Mouse (Mus musculus): Measurements from ENCODE around the gene Zdhhc18. TPM values are rescaled to one million over a fixed set of nuclear protein-coding genes. Genes with fewer than 3 reads are reported as not detected.

Zdhhc18 gene
- polyA plus RNA-seq, 1 experiment: 53.7 TPM

GRCm38 (mm10) chr4:133675594-133676016, 25.7 kb upstream of the Zdhhc18 start:
- TF ChIP-seq FLI1 (IDR thresholded peaks at IDR 0.05; ENCODE audit: low read length): no peak
- TF ChIP-seq GATA1 (IDR thresholded peaks at IDR 0.05; ENCODE audit: borderline replicate concordance, low read length): no peak
- peaks cover 32% of the 10 kb centered on the region for H3K36me3 ChIP-seq (replicated peaks; ENCODE audit: low read length)
- peaks cover 3% of the 10 kb centered on the region for H3K27me3 ChIP-seq (replicated peaks)
- H3K4me3 ChIP-seq (replicated peaks): no peak overlapping the region
- peaks cover 56% of the 10 kb centered on the region for H3K4me1 ChIP-seq
- no peaks in the 10 kb centered on the region; the same call in 1 of the 2 replicates for H3K9me3 ChIP-seq

- peak overlapping the region; percentile 99 for H3K4me3 ChIP-seq (replicated peaks)
- peaks cover 3% of the 10 kb centered on the region for H3K27me3 ChIP-seq (replicated peaks)
- H3K4me1 ChIP-seq: peaks cover 64% of the 10 kb centered on the region
- H3K36me3 ChIP-seq (replicated peaks; ENCODE audit: low read length): peaks cover 25% of the 10 kb centered on the region
- H3K9me3 ChIP-seq: no peaks in the 10 kb centered on the region; the same call in 1 of the 2 replicates
- TF ChIP-seq GATA1 (IDR thresholded peaks at IDR 0.05; ENCODE audit: borderline replicate concordance, low read length) (no peak), FLI1 (IDR thresholded peaks at IDR 0.05; ENCODE audit: low read length) (no peak)
These were observed 24.4 kb upstream of the Zdhhc18 start for GRCm38 (mm10) chr4:133674331-133674695.

GRCm38 (mm10) chr4:133673666-133674330, 23.8 kb upstream of the Zdhhc18 start:
- H3K4me1 ChIP-seq: peaks cover 69% of the 10 kb centered on the region
- peaks cover 28% of the 10 kb centered on the region for H3K36me3 ChIP-seq (replicated peaks; ENCODE audit: low read length)
- no peak for TF ChIP-seq FLI1 (IDR thresholded peaks at IDR 0.05; ENCODE audit: low read length)
- TF ChIP-seq GATA1 (IDR thresholded peaks at IDR 0.05; ENCODE audit: borderline replicate concordance, low read length): no peak
- H3K4me3 ChIP-seq (replicated peaks): peak overlapping the region; percentile 99
- no peaks in the 10 kb centered on the region; the same call in 1 of the 2 replicates for H3K9me3 ChIP-seq
- H3K27me3 ChIP-seq (replicated peaks): peaks cover 3% of the 10 kb centered on the region

- H3K9me3 ChIP-seq: no peaks in the 10 kb centered on the region; the same call in 1 of the 2 replicates
- H3K36me3 ChIP-seq (replicated peaks; ENCODE audit: low read length): peaks cover 28% of the 10 kb centered on the region
- no peak for TF ChIP-seq FLI1 (IDR thresholded peaks at IDR 0.05; ENCODE audit: low read length)
- no peak; the same call in 2 of the 3 replicates for TF ChIP-seq GATA1 (IDR thresholded peaks at IDR 0.05; ENCODE audit: borderline replicate concordance, low read length)
- peaks cover 3% of the 10 kb centered on the region for H3K27me3 ChIP-seq (replicated peaks)
- H3K4me3 ChIP-seq (replicated peaks): peak overlapping the region; percentile 99
- peaks cover 77% of the 10 kb centered on the region for H3K4me1 ChIP-seq
These were observed 23.1 kb upstream of the Zdhhc18 start for GRCm38 (mm10) chr4:133672845-133673647.

- no peak for TF ChIP-seq GATA1 (IDR thresholded peaks at IDR 0.05; ENCODE audit: borderline replicate concordance, low read length)
- no peak for TF ChIP-seq FLI1 (IDR thresholded peaks at IDR 0.05; ENCODE audit: low read length)
- Histone ChIP-seq H3K4me1 (peaks cover 84% of the 10 kb centered on the region), H3K27me3 (replicated peaks) (peaks cover 3% of the 10 kb centered on the region)
These were observed 22.2 kb upstream of the Zdhhc18 start, which contains the start of gene Pigv for GRCm38 (mm10) chr4:133671881-133672844. Gene Pigv (minus strand): TSS chr4:133672647.

GRCm38 (mm10) chr4:133671184-133671880, 21.4 kb upstream of the Zdhhc18 start:
- Histone ChIP-seq H3K4me1 (peaks cover 85% of the 10 kb centered on the region), H3K9me3 (no peaks in the 10 kb centered on the region; the same call in 1 of the 2 replicates), H3K4me3 (replicated peaks) (peak overlapping the region; percentile 99), H3K27me3 (replicated peaks) (peaks cover 3% of the 10 kb centered on the region), H3K36me3 (replicated peaks; ENCODE audit: low read length) (peaks cover 31% of the 10 kb centered on the region)
- TF ChIP-seq GATA1 (IDR thresholded peaks at IDR 0.05; ENCODE audit: borderline replicate concordance, low read length): no peak

More at GRCm38 (mm10) chr4:133671881-133672844, 22.2 kb upstream of the Zdhhc18 start, which contains the start of gene Pigv:
- no peaks in the 10 kb centered on the region; the same call in 1 of the 2 replicates for H3K9me3 ChIP-seq
- H3K4me3 ChIP-seq (replicated peaks): peak within 1 kb of the TSS; percentile 99
- H3K36me3 ChIP-seq (replicated peaks; ENCODE audit: low read length): peaks cover 29% of the 10 kb centered on the region

- peaks cover 2% of the 10 kb centered on the region for H3K27me3 ChIP-seq (replicated peaks)
- TF ChIP-seq FLI1 (IDR thresholded peaks at IDR 0.05; ENCODE audit: low read length): no peak
- no peak for TF ChIP-seq GATA1 (IDR thresholded peaks at IDR 0.05; ENCODE audit: borderline replicate concordance, low read length)
- H3K4me1 ChIP-seq: peaks cover 87% of the 10 kb centered on the region
- H3K36me3 ChIP-seq (replicated peaks; ENCODE audit: low read length): peaks cover 37% of the 10 kb centered on the region
- H3K4me3 ChIP-seq (replicated peaks): no peak overlapping the region
- H3K9me3 ChIP-seq: no peaks in the 10 kb centered on the region
These were observed 19.8 kb upstream of the Zdhhc18 start for GRCm38 (mm10) chr4:133669652-133670210.

- peaks cover 84% of the 10 kb centered on the region for H3K4me1 ChIP-seq
- no peaks in the 10 kb centered on the region for H3K27me3 ChIP-seq (replicated peaks)
- no peaks in the 10 kb centered on the region for H3K9me3 ChIP-seq
- H3K36me3 ChIP-seq (replicated peaks; ENCODE audit: low read length): peaks cover 45% of the 10 kb centered on the region
- no peak overlapping the region for H3K4me3 ChIP-seq (replicated peaks)
- TF ChIP-seq GATA1 (IDR thresholded peaks at IDR 0.05; ENCODE audit: borderline replicate concordance, low read length): no peak
- TF ChIP-seq FLI1 (IDR thresholded peaks at IDR 0.05; ENCODE audit: low read length): no peak
These were observed 18.6 kb upstream of the Zdhhc18 start for GRCm38 (mm10) chr4:133668537-133668936.
